Mouse (Mus musculus) C2C12 (cell line): Measurements from ENCODE around the gene Zfand2b.

Experiments
- CTCF ChIP-seq: IDR thresholded peaks from one replicate; pipeline ENCODE4 v1.5.1; 2011; ENCODE audit not compliant: control insufficient read depth, insufficient read depth, insufficient read length
- MYOD1 ChIP-seq: IDR thresholded peaks from one replicate; pipeline ENCODE4 v1.6.1; 2011; ENCODE audit warnings: low read depth; ENCODE audit not compliant: control insufficient read depth, insufficient read length
- MYOG ChIP-seq: IDR thresholded peaks from one replicate; pipeline ENCODE4 v1.6.1; 2011; ENCODE audit not compliant: control insufficient read depth, insufficient read length; ENCODE audit errors: extremely low read depth
- USF1 ChIP-seq: IDR thresholded peaks from one replicate; pipeline ENCODE4 v1.6.1; 2011; ENCODE audit warnings: low read depth, mild to moderate bottlenecking, control low read depth, moderate library complexity

- TF ChIP-seq CTCF (no peak), MYOD1 (no peak), USF1 (no peak), MYOG (no peak)
These were observed 42.0 kb downstream of the Zfand2b start, which contains the start of the genes Glb1l and Stk16 for GRCm38 (mm10) chr1:75210136-75211087.
